Mouse (Mus musculus): ENCODE measurements around the gene Pou2f1.
A peak's percentile ranks its signal among the peaks of the same experiment; 100 is the strongest.

Gene Pou2f1

GRCm38 (mm10) chr1:166002520-166003155 lies at the start of gene Pou2f1:
Pou2f1 (minus strand) TSS chr1:166002678.
- DNase-seq, result peak; percentile 96

DNA sequence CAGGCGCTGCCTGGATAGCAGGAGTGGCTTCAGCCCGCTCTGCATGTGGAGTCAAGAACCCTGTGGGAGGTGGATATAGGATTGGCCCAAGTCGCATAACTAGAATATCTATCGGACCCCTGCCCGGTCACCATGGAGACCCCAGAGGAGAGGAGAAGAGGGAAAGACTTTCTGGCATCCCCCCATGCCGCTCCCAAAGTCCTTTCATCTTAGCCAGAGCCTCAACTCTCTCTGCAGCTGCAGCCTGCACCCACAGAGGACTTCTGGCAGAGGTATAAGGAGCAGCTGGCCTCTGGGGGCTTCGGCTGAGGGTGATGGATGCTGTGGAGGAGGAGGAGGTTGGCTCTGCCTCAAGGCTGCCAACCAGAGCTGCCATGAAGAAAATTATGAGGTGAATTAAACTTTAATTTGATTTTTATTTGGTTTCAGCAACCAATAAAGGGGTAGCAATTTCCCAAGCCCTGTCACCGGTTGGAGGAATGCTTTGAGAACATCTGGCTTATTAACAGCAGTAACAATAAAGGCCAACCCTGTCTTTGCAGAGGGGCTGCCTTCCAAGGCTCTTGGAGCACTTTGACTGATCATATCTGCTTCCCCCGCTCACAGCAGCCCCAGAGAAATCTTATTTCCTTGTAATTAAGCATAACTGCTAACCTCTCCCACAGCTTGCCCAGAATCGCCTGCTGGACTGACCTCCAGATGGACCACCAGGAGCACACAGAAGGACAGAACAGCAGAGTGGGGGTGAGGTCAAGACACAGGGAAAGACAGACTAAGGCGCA lies 46.8 kb upstream of the Pou2f1 start:
- DNase-seq, result no peak

- DNase-seq, result no peak
Observed at GRCm38 (mm10) chr1:166048230-166048911, 45.9 kb upstream of the Pou2f1 start.

DNA sequence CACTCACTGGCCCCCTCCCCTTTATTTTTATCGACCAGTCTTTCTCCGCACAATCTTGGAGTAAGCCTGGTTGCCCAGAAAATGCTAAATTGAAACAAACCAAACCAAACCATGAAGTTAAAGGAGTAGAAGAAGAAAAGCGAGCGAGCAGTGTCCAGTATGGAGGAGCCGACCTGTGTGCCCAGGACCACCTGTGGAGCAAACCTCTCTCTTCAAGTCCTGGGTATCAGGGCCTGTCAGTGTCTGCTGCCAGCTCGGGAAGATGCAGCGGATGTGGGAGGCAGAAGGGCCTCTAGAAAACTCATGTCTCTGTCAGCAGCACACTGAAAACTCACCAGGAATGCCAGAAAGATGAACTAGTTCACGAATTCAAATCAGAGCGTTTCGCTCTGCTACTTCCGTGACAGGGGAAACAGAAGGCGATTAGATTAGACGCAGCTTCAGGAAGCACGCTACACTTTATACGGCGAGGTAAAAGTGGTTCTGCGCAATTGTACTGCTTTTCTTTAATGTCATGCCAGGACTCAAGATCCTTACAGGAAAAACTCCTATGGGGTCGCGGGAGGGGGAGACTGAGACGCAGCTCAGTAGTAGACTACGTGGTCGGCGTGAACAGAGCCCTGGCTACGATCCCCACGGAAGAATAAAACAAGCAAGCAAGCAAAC lies 45.2 kb upstream of the Pou2f1 start:
- no peak for DNase-seq

DNA sequence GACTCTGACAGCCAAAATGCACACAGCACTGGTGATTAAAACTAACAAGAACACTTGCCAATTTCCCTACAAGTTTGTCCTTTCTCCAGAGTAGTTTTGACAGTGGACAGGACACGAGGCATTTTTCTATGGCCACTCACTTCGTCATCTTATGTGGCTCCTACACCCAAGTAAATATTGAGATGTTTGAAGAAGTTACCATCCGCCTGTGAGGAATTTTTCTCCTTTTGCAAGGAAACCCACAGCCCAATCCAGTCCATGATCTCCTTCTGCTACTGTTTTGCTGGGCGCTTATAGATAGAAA lies 43.4 kb upstream of the Pou2f1 start:
- no peak for DNase-seq

GRCm38 (mm10) chr1:166045060-166045893 lies 42.8 kb upstream of the Pou2f1 start:
- no peak for DNase-seq

DNA sequence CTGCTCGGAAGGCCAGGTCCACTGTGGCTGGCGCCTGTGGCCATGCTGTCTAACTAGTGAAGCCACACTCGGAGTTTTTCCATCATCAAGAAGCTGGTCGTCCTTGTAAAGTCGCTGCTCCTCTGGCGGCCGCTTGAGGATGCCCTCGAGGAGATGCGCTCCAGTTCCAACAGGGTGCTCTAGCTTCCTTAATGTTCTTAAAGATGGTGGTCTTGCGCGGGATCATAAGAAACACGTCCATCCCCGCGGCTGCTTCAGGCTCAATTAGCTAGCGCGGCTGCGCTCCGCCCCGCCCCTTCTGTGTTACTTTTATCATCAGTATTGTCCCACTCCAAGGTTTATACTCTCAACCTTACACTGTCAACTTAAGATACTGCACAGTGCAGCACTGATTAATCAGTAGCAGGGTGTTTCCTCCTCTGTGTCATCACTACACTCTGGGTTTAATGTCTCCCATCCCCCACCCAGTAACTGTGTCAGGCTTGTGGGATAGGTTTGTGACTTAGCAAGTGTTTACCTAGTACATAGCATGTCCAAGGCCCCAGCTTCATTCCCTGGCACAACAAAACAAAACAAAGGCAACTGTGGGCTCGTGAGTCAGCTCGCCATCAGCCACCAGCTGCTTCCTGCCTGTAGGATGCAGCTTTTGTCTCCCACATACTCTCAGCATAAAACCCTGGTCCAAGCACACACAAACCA lies 41.1 kb upstream of the Pou2f1 start:
- peak; percentile 15 for DNase-seq

GRCm38 (mm10) chr1:166041501-166041900 lies 39.0 kb upstream of the Pou2f1 start:
- no peak for DNase-seq

DNA sequence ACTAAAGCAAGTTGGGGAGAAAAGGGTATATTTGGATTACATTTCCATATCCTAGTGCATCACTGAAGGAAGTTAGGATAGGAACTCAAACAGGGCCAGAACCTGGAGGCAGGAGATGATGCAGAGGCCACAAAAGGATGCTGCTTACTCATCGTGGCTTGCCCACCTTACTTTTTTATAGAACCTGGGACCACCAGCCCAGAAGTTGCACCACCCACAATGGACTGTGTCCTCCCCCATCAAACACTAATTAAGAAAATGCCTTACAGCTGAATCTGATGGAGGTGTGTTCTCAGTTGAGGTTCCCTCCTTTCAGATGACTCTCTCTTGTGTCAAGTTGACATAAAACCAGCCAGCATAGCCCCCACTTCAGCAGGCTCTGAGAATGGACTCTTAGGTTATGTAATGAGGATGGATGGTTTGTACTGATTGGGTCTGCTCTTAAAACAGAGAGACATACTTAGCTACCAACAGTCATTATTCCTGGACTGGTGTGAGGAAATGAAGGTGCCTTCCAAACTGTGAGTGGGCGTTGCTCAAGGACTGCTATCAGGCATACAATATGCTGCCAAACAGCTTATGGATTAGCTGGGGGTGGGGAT lies 36.4 kb upstream of the Pou2f1 start:
- no peak for DNase-seq

- DNase-seq, result no peak
Observed at GRCm38 (mm10) chr1:166035045-166035444, 32.6 kb upstream of the Pou2f1 start.

DNA sequence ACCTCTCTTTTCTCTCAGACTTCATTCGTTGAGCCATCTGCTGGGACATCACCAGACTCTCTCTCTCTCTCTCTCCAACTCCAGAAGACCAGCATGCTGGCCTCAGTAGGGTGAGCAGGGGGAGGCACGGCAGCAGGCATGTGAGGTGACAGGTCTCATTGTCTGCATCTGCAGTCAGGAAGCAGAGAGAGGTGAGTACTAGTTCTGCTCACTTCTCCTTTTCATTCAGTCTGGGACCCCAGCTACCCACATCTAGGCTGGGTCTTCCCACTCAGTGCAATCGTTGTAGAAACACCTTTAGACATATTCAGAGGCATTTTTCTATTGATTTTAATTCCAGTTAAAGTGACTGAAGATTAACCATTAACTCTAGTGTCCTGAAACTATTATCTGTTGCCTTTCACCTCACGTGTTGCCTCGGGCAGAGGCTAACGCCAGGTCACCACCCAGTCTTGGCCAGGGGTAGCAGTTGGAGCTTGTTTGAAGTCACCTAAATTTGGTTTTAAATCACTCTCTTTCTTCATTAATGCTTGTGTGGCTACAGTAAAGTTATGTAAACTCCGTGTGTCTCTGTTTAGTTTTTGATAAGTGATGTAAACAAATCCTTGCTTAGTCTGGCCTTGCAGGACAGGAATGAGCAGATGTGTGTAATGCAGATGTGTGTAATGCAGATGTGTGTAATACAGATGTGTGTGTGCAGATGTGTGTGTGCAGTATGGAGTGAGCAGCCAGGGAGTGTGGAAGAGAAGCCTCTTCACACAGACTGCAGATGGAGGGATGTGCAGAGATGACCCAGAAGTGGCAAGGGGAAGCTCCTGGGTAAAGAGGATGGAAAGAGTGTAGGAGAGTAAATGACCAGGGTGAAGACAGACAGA lies 29.4 kb upstream of the Pou2f1 start:
- DNase-seq, result no peak

DNA sequence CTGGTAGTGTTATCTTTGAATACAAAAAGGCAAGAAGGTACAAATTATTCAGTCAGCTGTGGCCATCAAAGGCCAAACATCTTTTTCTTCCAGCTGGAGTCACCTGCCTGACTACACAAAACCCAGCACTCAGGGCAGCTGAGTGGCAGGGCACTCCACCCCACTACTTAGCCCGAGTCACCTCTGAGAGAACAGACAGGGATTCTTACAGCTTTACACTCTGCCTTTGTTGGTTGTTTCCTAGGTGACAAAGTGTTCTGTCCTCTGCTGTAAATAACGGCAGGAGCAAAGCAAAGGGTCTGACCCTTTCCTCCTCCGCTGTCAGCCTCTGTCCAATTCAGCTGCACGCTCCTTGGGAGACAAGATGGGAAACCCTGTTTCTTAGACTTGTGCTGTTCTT lies 21.5 kb upstream of the Pou2f1 start:
- no peak for DNase-seq

DNA sequence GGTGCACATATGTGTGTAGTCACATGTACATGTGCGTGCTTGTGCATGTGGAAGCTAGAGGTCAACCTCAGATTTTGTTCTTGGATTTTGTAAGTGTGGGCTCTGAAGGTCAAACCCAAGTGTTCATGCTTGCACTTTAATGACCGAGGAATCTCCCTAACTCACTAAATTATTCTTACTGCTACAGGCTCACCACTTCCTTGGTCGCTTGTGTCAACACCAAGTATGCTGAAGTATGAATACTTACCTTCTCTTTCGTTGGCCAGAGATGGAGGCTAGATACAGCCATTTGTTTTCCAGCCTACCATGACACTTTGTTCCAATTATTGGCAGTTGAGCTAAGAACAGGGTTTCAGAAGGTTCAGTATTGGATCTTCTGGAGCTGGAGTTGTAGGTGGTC lies 14.7 kb upstream of the Pou2f1 start:
- no peak for DNase-seq

GRCm38 (mm10) chr1:166016306-166016705 lies 13.8 kb upstream of the Pou2f1 start:
- DNase-seq, result no peak

- DNase-seq, result no peak
Observed at GRCm38 (mm10) chr1:166014530-166014929, 12.1 kb upstream of the Pou2f1 start.

GRCm38 (mm10) chr1:166010106-166010505 lies 7.6 kb upstream of the Pou2f1 start:
- no peak for DNase-seq

GRCm38 (mm10) chr1:166008634-166009350 lies 6.3 kb upstream of the Pou2f1 start:
- DNase-seq, result no peak

DNA sequence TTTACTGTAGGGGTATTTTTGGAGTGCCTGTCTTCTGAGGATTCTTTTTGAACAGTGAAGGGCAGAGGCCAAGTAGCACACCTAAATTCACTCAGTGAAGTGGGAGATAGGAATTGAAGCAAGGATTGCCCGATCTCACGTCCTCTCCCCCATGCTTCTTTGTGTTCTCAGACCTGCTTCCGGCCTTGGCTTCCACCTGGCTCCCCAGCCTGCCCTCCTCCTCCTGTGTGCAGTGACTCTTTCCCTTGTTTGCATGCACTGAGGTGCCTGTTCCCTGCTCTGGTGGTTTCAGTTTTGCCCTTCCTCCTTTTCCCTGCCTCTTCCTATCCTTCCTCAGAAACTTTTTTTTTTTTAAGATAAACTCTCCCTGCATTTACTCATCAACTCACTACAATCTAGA lies 4.5 kb upstream of the Pou2f1 start:
- no peak for DNase-seq

DNA sequence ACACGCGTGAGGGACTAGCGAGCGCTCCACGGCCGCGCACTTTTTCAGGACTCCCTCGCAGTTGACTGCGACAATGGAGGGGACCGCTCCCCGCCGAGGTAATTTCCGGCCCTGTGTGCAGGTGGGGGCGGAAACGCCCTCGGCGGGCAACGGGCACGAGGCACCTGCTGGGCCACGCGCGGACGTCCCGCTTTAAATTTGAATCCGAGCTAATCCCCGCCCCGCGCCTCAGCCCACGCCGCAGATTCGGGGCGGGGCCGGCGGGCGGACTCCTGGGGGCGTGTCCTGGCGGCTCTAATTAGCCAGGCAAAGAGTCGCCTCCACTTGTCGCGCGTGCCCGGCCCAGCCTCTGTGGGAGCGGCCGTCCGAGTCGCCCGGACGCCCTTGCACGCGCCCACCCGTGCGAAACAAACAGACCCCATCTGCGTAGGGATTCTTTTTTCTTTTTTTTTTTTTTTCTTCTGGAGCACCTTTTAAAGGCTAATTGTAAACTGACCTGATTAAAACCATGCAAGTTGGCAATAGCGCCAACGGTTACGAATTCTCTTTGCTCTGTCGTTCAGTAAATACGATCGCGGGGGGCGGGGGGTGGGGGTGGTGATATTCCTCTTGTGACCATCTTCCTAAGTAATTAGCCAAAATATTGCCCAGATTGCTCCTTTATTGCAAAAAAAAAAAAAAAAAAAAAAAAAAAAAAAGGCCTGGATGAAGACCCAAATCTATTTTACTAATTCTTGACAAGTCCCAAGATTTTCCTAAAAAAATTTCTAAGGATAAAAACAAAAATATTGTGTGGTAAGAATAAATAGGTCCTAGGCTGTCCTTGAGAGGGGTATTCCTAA lies 924 bp upstream of the Pou2f1 start:
- DNase-seq, result peak; percentile 89

Data from right cerebral cortex, postnatal 14 days (tissue).